Mouse (Mus musculus): ENCODE data around the gene Hba-x. TPM values are rescaled to one million over a fixed set of nuclear protein-coding genes. Genes with fewer than 3 reads are reported as not detected.
"Not testable (repeated sequence)": the region's sequence is repeated elsewhere in the genome, so short reads cannot be mapped to it uniquely, and the experiment has no call there.

The Hba-x gene
- total RNA-seq, 2 experiments from 2014 or later: not detected

- no peak for DNase-seq
These were observed 25.1 kb upstream of the Hba-x start for GRCm38 (mm10) chr11:32250880-32251763.

- no peak for DNase-seq
These were observed 23.1 kb upstream of the Hba-x start for GRCm38 (mm10) chr11:32253121-32253520.

GRCm38 (mm10) chr11:32256146-32256545 is 20.1 kb upstream of the Hba-x start:
- DNase-seq: no peak

- DNase-seq: no peak
These were observed 19.6 kb upstream of the Hba-x start for GRCm38 (mm10) chr11:32256566-32256965.

GRCm38 (mm10) chr11:32262674-32263415 is 13.4 kb upstream of the Hba-x start:
- DNase-seq: peak; percentile 16 to 21

- DNase-seq: no peak
These were observed 11.0 kb upstream of the Hba-x start for GRCm38 (mm10) chr11:32265117-32265738.

- DNase-seq: no peak
These were observed 10.0 kb upstream of the Hba-x start for GRCm38 (mm10) chr11:32266194-32266593.

GRCm38 (mm10) chr11:32266776-32267175 is 9.4 kb upstream of the Hba-x start:
- DNase-seq: no peak

- DNase-seq: peak; percentile 98 to 99
These were observed 8.9 kb upstream of the Hba-x start, which contains the start of gene Nprl3 for GRCm38 (mm10) chr11:32267188-32267884. Gene Nprl3, minus strand, starts transcription at chr11:32267707.

- DNase-seq: no peak
These were observed 8.2 kb upstream of the Hba-x start for GRCm38 (mm10) chr11:32267964-32268363.

GRCm38 (mm10) chr11:32268952-32269351 is 7.2 kb upstream of the Hba-x start:
- no peak for DNase-seq

GRCm38 (mm10) chr11:32271178-32271577 is 5.0 kb upstream of the Hba-x start:
- no peak for DNase-seq

GRCm38 (mm10) chr11:32277736-32278457 is 1.7 kb downstream of the Hba-x start:
- DNase-seq: no peak

- no peak for DNase-seq
These were observed 2.3 kb downstream of the Hba-x start for GRCm38 (mm10) chr11:32278458-32278957.

- no peak for DNase-seq
These were observed 4.4 kb downstream of the Hba-x start for GRCm38 (mm10) chr11:32280646-32281045.

GRCm38 (mm10) chr11:32281416-32282144 is 5.4 kb downstream of the Hba-x start:
- no peak for DNase-seq

GRCm38 (mm10) chr11:32283091-32283777 is 7.0 kb downstream of the Hba-x start, which contains the start of gene Hba-a1:
Gene Hba-a1, plus strand, starts transcription at chr11:32283511.
- DNase-seq: not testable (repeated sequence)

GRCm38 (mm10) chr11:32284582-32284981 is 8.4 kb downstream of the Hba-x start:
- DNase-seq: not testable (repeated sequence)

GRCm38 (mm10) chr11:32285031-32285775 is 9.0 kb downstream of the Hba-x start:
- DNase-seq: no peak
